Mouse (Mus musculus) B cell, adult 62 days (primary cell): Measurements from ENCODE around the gene Fam122a. TPM values are rescaled to one million over a fixed set of nuclear protein-coding genes. Genes with fewer than 3 reads are reported as not detected.

Experiments used
- total RNA-seq: library from RNA; stranded (reverse); gene quantifications from 4 replicates; pipeline ENCODE4 v1.2.4, GENCODE M21; 2023

The Fam122a gene
- total RNA-seq: 36.8 to 41.4 TPM (median 37.8 TPM) in 4 replicates

DNA sequence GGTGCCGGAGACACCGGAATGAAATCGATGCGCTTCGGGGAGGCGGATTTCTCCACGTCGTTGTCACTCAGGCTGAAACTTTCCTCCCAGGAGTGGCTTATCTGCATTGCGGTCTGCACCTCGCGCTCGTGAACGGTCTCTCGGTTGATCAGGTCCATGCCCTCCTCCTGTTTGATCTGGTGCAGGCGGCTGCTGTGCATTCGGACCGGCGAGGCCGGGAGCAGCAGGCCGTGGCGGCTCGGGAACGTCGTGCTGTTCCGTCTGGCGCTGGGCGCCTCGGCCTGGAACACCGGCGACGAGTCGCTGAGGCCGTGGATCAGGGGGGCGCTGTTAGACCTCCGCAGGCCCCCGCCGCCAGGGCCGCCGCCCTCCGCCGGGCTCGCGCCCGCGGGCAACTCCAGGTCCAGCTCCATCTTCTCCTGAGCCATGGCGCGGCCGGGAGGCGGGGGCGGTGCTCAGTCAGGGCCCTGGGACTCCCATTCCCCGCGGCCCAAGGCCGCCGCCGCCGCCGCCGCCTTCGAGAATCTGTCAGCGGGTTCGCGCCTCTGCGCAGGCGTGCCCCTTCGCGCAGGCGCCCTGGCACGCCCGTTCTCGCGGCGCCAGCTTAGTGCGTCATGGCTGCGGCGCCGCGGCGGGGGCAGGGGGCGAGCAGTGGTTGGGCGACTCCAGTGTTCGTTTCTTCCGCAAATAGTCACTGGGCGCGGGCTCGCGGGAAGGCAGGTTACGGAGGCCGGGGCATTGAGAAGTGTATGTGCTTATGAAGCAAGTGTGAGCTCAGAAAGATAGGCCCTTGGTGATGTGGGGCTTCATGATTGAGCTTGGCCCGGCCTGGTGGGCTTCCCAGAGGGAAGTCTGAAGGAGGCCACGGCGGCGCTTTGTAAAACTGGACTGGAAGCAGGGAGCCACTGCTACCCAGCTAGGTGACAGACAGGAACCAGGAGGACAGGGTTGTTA, at the start of gene Fam122a:
Gene Fam122a, minus strand, starts transcription at position 428 of the 954 bp plus-strand sequence.

Other genes starting within 250 kb of the Fam122a start
- gene Fxn, start 196.8 kb downstream of the Fam122a start, total RNA-seq: 7.7 to 9.4 TPM (median 8.8 TPM) in 4 replicates
- gene Pip5k1b, start 78.5 kb upstream of the Fam122a start, total RNA-seq: 13.3 to 17.9 TPM (median 16.0 TPM) in 4 replicates
- gene Tmem252, start 196.7 kb upstream of the Fam122a start, total RNA-seq: not detected in 4 replicates